Mouse (Mus musculus) embryo, embryonic 10.5 days (tissue): ENCODE data around the gene Gadd45a.

ENCODE experiments used
- DNase-seq: peaks from one replicate; pipeline ENCODE4 v3.0.0-alpha.2; 2015; ENCODE audit warnings: low spot score

Gene Gadd45a

DNA sequence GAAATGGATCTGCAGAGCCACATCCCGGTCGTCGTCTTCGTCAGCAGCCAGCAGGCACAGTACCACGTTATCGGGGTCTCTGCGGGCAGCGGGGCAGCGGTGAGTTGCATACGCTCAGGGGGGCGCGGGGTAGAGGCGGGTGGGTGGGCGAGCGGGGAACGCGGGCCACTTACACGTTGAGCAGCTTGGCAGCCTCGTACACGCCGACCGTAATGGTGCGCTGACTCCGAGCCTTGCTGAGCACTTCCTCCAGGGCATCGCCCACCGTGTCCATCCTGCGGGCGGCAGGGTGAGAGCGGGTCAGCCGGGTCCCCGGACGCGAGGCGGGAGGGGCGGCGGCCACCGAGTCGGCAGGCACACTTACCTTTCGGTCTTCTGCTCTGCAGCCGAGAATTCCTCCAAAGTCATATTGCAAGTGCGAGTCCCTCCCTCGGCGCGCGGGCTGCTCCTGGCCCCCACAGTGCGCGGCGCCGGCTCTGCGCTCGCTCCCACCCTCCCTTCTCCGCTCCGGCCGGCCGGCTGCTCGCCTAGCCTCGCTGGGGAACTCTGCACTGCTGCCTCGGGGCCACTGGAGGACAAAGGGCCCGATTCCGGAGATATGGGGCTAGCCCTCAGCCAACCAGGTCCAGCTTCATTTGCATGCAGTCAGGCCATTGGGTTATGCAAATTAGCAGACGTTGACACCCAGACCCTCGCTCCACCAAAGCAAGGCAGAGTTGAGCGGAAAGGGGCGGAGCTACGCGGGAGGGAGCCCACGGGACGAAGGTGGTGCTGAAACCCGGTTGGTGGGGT lies at the start of gene Gadd45a:
Gene Gadd45a (minus strand): TSS at position 621 of the 792 bp plus-strand sequence.
- DNase-seq: peak; percentile 97

DNA sequence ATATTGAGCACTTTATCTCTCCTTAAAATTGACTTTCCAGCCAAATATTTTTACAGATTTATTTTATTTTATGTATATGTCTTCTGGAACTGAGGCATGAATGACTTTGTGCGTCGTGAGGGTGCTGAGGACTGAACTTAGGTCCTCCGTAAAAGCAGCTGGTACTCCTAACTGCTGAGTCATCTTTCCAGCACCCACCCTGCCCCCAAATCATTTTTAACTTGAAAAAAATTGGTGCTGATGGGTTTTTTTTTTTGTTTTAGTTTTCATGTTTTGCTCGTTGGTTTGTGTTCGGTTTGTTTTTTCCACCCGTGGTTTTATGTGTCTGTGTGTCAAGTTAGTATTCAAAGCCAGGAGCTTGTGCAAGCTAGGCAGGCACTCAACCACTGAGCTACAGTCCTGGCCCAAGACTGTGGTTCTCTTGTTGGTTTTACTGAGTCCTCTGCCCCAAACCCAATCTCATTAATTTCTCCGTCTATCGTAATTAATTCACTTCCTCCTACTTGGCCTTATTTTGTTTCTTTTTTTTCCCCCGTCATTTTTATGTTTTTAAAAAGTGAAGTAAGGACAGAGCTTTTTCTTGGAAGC lies 48.7 kb upstream of the Gadd45a start:
- no peak for DNase-seq

DNA sequence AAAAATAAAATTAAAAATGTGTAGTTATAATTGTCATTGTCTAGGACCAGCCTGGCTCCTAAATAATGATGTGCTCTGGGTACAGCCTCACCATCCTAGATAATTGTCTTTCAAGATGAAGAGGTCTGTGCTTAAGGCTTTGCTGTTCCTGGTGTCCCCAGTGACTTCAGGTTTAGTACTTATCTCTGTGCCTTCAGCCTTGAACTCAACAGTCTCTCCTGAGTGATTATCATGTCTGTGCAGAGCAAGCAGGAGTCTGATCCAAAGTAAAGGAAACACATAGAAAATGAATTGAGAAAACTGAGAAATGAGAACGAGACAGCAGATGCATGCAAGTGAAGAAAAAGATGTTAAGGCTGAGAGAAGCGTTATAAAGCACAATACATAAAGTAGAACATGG lies 47.2 kb upstream of the Gadd45a start:
- no peak for DNase-seq

DNA sequence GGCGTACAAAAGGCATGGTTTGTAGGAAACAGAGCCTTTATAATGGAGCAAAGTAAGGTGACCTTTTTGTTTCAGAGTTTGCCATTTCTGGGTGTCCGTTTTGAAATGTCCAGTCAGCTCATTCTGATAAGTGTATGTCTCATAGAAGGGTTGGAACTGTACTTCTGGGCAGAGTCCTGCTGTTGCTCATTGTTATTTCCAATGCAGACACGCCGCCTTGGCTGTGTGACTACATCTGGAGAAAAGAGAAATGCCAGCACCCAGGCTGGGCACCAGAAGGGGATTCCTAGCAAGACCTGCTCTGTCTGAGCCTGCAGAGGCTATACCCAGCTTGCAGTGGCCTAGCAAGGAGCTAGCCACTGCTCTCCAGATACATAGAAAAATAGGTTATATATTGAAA lies 43.9 kb upstream of the Gadd45a start:
- no peak for DNase-seq

DNA sequence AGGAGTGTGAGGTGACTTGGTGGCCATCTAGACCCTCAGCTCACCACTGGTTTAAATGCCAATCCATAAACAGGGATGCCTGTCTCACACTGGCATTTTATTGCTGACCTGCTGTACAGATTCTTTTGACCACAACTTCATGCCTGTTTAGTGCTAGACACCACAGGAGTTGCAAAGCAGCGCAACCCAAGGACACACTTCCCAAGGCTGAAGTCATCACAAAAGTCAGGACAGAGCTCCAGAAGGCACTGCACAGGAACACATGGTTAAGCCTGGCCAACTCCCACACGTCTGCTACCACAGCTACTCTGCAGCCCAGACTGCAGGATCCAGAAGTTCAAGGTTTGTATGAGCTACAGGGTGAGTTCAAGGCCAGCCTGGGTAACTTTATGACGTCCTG lies 40.8 kb upstream of the Gadd45a start:
- DNase-seq: no peak

DNA sequence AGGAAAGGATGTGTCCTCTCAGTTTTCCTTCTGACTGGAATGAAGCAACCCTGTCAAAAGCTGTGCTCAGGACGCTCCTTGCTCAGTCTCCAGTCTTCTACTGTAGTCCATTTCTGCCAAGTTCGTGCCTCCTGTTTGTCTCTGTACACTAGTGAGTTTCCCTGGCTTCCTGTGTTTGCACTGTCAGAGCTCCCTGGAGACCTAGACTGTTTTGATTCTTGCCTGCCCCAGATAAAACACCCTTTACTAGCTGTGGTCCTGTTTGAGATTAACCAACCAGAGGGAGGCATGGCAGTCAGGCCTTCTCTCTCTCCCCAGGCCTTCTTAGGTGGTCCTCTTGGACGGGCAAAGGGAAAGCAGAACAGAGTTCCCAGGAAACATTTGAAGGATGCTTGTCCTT lies 40.2 kb upstream of the Gadd45a start:
- DNase-seq: peak; percentile 49

DNA sequence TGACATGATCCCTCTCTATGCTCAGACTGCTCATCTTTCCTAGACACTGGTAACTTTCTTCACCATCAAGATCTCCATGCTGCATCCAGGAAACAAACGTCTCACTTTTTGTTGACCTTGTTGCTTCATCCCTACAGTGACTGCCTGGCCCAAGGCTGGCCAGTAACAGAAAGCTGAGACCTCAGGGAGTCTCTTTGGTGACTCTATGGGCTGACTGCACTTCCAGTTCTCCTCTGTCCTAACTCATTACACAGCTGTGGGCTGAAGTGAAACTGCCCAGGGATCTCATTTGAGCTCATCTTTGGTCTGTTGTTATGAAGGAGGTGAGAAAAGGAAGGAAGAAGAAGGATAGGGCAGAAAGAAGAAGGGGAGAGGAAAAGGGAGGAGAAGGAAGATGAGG lies 39.1 kb upstream of the Gadd45a start:
- no peak for DNase-seq

DNA sequence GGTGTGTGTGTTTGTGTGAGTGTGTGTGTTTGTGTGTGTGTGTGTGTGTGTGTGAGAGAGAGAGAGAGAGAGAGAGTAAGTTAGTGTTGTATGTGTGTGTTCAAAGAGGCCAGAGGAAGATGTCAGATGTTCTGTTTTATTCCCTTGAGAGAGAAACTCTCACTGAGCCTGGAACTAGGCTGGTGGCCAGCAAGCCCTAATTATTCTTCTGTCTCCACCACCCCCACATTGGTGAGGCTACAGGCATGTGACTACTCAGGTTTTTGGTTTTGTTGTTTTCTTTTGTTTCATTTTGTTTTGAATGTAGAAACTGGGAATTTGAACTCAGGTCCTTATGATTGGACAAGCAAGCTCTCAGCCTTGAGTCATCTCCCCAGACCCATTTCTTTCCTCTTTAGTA lies 37.6 kb upstream of the Gadd45a start:
- DNase-seq: no peak

DNA sequence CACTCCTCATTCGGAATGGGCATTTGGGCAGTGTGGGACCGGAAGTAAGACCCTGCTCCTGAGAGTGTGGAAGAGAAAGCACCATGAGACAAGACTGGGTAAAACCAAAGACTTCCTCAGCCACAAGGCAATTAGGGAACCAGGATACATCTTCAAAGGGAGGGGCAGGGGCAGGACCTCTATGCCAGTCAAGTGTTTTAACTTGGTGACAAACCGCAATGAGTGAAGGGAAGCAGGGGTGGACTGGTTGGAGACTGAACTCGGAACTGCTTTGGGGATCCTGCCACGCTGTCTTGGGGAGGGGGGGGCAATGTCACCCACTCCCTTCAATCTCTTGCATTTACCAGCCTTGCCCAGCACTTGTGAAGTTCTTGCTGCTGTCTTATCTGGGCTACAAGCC lies 36.7 kb upstream of the Gadd45a start:
- DNase-seq: no peak

DNA sequence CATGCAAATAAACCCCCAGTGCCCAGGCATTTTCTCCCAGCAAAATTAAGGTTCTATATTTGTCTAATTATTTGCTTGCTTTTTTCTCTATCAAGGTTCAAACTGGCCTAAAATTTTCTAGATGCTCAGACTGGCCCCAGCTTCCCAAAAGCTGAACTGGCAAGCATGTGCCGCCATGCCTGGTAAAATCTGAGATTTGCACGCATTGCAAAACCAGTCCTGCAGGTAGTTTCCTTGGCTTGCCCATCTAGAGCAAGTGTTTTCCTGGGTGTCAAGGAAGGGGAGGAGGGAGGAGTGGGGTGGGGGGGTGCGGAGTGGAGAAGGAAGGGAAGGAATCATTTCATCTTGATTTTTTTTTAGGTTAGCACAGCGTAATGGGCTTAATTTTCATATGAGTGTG lies 36.2 kb upstream of the Gadd45a start:
- no peak for DNase-seq

DNA sequence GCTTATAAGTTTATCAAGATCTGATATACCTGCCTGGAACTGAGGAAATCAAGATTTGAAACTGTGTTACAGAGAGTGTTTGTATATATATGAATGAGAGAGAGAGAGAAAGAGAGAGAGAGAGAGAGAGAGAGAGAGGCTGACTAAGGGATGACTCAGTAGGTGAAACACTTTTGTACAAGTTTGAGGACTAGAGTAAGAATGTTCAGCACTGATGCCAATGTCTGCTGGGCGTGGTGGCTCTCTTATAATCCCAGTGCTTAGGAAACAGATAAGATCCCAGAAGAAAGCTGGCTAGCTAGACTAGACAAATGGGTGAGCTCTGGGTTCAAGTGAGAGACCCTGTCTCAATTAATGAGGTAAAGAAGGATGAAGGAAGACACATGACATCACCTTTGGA lies 34.4 kb upstream of the Gadd45a start:
- no peak for DNase-seq

DNA sequence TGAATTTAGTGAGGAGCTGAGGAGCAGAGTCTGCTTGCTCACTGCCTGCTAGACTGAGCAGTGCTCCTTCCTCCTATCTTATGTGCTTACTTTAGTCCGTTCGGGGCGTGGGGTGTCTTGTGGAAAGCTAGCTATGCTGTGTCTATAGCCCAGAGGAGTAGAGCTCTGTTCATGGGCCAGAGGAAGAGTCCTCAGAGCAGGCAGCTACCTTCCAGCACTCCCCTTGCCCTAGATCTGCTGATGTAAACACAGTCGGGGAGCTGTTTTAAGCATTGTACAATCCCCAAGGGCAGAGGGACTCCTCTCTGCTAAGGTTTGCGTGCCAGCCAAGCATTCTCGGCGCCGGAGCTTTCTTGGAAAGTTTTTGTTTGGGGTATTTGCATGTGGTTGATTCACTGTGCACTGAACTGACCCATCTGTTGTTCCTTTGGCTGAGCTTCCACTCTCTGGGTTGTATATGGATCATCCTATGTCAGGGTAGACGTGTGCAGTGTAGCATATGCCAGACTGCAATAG lies 32.6 kb upstream of the Gadd45a start:
- no peak for DNase-seq

DNA sequence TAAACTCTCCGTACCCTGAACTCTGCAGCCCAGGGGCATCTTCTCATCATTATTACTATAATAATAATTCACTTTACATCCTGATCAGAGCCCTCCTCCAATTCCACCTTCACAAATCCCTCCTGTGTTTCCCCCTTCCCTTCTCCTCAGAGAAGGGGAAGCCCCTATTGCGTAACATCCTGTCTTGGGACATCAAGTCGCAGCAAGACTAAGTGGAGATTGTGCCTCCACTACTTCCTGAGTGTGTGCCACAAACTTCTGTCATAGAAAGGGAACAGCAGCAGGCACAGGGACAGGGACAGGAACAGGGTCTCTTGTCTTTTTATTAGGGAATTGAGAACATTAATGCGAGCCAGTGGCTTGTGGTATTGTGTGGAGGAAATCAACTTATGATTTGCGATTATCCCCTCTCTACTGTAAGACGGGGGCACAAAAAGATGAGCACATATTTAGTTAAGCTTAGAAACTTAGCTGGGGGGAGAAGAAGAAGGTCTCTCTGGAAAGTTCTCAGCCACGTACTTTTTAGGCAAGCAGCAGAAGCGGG lies 32.0 kb upstream of the Gadd45a start:
- no peak for DNase-seq

DNA sequence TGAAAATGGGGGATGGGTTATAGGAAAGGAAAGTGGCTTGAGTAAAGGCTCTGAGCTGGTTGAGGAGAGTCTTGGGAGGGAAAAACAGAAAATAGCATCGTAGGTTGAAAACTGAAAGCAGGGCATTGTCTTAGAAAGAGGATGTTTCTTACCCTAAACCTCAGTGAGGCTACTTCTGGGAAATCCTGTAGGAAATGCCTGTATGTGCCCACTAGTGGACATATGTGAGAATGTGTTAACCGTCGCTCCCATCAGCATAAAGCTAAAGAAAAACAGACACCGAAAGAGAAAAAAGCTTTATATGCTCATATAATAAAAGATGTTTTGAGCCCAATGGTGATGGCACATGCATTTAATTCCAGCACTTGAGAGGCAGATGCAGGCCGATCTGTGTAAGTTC lies 22.8 kb upstream of the Gadd45a start:
- no peak for DNase-seq

DNA sequence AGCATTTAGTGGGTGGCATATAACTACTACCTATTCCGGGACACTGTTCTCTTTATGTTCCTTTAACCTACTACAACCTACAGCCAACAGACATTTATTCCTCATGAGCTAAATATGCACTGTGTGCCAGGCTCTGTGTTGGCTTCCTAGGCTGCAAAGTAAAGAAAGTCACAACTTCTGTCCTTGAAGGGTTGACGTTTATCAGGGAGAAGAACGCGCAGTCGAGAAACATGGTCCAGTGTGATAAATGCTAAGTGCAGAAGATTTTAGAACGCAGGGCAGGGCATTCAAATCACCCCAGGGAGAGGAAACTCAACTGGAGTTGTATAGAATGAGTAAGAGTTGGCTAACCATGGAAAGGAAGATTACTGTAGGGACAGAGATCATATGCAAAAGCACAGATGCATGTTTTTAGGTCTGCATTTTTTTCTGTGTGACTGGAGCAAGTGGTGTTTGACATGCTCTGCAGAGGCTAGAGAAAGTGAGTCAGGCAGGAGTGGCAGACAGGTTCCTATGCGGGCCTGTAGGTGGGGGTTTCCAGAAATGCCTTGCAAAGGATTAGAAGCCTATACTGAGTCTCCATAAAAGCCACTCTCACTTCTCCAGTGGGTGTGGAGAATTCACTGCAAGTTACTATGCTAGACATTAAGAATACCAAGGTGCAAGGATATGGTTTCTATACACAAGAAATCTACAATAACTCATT lies 20.9 kb upstream of the Gadd45a start:
- no peak for DNase-seq

DNA sequence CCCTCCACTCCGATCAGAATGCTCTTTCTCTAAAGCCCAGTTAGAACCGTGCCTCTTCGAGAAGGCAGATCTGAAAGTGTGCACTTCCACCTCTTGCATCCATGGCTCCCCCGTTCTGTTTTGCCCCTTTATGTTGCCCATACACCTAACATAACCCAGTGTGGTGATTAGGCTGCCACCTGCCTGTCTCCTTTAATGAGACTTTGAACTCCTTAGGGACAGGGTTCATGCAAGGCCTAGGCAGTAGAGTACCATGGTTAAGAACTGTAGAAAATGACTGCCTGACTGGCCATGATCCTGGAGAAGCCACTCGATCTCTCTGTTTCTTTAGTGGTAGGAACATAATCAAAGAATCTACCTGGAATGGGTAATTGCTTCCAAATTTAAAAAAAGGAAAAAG lies 20.3 kb upstream of the Gadd45a start:
- DNase-seq: no peak

DNA sequence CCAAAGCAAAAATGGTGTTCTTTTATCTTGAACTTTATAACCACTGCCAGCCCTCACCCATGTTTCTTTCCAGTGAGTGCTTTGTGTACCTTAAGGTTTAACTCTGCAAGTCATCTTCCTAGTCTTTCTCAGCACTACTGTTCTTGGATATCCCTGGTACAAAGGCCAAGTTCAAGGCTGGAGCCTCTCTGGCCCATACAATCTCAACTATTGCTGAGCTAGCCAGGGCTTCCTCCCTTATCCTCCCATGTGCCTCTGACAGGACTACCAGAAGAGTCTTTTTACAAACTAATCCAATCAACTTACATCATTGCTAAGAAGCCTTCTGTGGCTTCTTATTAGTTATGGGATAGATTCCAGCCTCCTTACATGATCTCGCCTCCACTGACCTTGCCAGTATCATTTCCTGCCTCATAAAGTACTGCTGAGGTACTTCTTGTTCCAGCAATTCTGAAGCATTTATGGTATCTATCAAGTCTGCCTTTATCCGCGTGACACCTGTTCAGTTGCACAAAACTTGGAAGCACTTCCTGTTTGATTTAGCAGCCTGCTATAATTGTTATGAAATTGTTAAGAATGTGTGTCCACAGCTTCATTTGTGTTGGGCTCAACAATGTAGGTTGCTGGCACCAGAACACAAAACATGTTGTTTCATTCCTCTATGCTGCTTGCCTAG lies 19.8 kb upstream of the Gadd45a start:
- DNase-seq: no peak

DNA sequence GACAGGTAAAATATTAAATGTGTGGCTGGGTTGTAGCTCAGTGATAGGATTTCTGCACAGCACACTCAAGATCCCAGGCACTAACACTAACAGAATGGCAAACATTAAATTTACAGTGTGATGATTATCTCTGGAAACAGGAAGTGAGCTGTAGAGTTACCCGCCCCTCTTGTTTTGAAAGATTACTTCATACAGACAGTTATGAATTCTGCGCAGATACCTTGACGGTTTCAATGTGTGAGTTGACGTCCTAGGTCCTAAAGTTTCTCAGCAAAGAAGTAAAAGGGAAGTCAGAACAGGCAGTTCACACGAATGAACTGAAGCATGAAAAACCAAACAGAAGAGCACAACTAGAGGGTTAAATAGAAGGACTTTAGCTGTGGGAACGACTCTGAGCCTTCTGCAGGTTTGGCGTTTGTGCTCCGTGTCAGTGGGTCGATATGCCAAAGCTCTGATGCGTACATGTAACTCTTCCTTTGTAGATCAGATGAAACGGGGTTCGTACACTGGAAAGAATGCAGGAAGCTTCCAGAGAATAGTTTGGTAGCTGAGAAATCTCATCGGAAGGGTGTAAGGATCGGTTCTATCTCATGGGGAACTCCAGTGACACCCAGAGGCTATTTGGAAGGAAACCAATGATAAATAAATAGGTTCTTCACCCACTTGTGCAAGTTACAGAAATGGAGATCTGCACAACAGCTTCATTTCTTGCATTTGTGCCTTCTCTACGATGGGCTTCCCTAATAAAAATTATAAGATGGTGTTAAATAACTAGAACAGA lies 19.0 kb upstream of the Gadd45a start:
- DNase-seq: no peak

DNA sequence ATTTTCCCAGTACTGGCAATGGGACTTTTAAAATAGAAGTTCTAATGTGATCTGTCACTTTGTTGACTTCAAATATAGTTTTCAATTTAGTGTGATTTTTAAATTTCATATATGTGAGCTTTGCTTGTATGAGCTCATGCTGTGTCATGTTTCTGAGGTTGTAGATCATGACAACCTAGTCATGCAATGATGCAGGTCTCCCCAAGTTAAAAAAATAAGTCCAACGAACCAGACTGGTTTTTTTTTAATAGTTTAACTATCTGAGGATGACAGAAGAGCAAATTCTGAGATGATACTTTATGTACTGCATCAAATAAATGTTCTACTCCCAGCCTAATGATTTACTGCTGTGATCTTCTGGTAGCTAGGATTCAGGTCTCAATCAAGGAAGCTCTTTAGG lies 12.8 kb upstream of the Gadd45a start:
- no peak for DNase-seq

DNA sequence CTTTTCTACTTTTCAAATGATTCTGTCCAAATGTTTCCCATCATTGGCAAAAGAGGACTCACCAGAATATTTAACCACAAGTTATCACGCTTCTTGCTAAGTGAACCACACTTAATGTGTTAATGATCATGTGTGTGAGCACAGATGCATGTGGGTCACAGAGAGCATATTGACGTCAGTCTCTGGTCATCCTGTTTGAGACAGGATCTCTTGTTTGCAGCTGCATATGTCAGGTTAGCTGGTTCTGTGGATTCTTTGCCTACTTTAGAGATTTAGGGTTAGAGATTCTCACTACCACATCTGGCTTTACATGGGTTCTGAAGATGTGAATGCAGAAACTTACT lies 12.4 kb upstream of the Gadd45a start:
- DNase-seq: no peak

DNA sequence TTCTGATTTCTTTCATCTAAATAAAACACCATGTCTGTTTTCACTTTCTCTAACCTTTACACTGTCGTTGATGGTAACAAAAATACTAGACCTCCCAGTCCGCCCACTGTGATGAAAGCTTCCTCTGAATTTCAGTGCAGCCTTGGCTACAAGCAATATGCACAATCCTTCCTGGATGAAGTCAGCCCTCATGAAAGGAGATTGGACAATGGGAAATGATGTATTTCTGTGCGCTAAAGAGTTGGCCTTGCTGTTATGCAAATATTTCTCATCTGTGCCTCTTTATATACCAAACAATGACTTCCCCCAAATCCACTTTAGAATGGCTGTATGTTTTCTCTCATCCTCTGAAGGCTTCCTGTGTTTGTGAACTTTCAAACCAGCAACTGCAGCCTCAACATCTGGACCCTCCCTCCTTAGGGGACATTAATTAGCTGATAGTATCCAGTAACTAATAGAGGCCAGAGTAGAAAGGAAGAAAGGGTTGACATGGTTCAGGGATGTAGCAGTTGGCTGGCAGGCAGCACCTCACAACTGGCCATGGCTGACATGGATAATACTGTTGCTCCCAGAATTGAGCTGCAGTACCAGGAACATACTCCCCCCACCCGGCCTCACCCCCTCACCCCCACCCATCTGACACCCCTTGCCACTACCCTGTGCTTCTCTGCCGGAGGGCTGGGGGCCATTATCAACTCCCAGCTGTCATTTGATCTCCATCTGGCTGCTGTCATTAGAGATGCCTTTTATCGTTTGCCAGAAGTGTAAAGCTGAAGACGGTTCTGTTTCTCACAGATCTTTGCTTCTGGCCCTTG lies 11.8 kb upstream of the Gadd45a start:
- no peak for DNase-seq
